11 mouse cellular contexts compared by ENCODE assay signal in the genomic region with DNA sequence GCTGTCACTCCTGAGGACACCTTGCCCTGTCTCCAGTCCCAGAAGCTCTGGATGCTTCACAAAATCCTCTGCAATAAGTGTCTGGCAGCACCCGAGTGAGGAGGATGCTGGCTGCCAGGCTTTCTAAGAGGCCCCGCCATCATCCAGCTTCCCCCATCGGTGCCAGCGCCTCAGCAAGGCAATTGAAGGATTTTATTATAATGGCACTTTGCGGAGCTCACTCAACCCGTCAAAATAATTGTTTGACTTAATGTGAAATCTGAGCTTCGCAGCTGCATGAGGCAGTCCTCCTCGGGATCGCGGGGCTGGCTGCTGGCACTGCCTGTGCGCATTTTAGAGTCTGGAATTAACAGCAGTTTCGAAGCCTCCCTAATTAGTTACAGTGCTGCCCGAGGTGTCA.
DNase-seq lines count a peak whose midpoint lies in the region; ATAC-seq and TF ChIP-seq lines count a peak whose summit lies in the region.
"Had no signal": no experiment of that assay in that cellular context is flagged by ENCODE, and none has a peak within 500 bp of the region (broad histone marks: within the 10 kb centered on the region; RNA-seq: fewer than 3 reads in every experiment).

No protein-coding gene starts in this region.

- no peak for TF ChIP-seq CTCF in brain, embryonic 14.5 days (IDR thresholded peaks at IDR 0.05; ENCODE audit: borderline replicate concordance, extremely low read depth, insufficient read depth, insufficient read length)

- no peak overlapping the region for H3K4me3 ChIP-seq in embryonic facial prominence, embryonic 14.5 days (ENCODE audit: low read depth, low read length)
- H3K4me3 ChIP-seq in hindbrain, embryonic 16.5 days (ENCODE audit: low read length), result peak overlapping the region; percentile 9; the same call in 1 of the 2 replicates

- no peak overlapping the region for H3K4me2 ChIP-seq in embryonic facial prominence, embryonic 14.5 days (ENCODE audit: low read depth, low read length)
- peak overlapping the region; percentile 47 for H3K4me2 ChIP-seq in hindbrain, embryonic 16.5 days (ENCODE audit: low read length)

- ATAC-seq in embryonic facial prominence, embryonic 14.5 days (ENCODE audit: low read depth), result no peak
- ATAC-seq in hindbrain, embryonic 16.5 days, result peak; percentile 54; the same call in 1 of the 2 replicates

- no peak overlapping the region for H3K27ac ChIP-seq in embryonic facial prominence, embryonic 14.5 days (replicated peaks; ENCODE audit: low read depth, low read length)
- no peak overlapping the region for H3K27ac ChIP-seq in hindbrain, embryonic 16.5 days (ENCODE audit: low read depth, low read length)

- 20% methylated on average over 13 of the region's 13 CpGs for WGBS in embryonic facial prominence, embryonic 14.5 days
- 20% methylated on average over 13 of the region's 13 CpGs for WGBS in hindbrain, embryonic 16.5 days

- H3K9ac ChIP-seq in embryonic facial prominence, embryonic 14.5 days (ENCODE audit: low read depth, low read length), result no peak overlapping the region
- H3K9ac ChIP-seq in hindbrain, embryonic 16.5 days (ENCODE audit: low read depth, low read length), result no peak overlapping the region

- H3K4me1 ChIP-seq in embryonic facial prominence, embryonic 14.5 days (ENCODE audit: control insufficient read depth, insufficient read depth, low read length), result no peaks in the 10 kb centered on the region
- H3K4me1 ChIP-seq in hindbrain, embryonic 16.5 days (ENCODE audit: control insufficient read depth, insufficient read depth, low read depth, low read length), result peaks cover 2% of the 10 kb centered on the region; the same call in 1 of the 2 replicates

- no peaks in the 10 kb centered on the region for H3K9me3 ChIP-seq in embryonic facial prominence, embryonic 14.5 days (ENCODE audit: control insufficient read depth, low read length)
- H3K9me3 ChIP-seq in hindbrain, embryonic 16.5 days (ENCODE audit: control insufficient read depth, low read length), result no peaks in the 10 kb centered on the region

- no peaks in the 10 kb centered on the region for H3K27me3 ChIP-seq in embryonic facial prominence, embryonic 14.5 days (replicated peaks; ENCODE audit: control insufficient read depth, insufficient read depth, low read length)
- no peaks in the 10 kb centered on the region for H3K27me3 ChIP-seq in hindbrain, embryonic 16.5 days (replicated peaks; ENCODE audit: control insufficient read depth, insufficient read depth, low read length)

- TF ChIP-seq POLR2A in brain, embryonic 14.5 days (IDR thresholded peaks at IDR 0.05; ENCODE audit: borderline replicate concordance, extremely low read depth, insufficient read depth, insufficient read length, poor library complexity, severe bottlenecking), result no peak

- H3K36me3 ChIP-seq in embryonic facial prominence, embryonic 14.5 days (ENCODE audit: control insufficient read depth, insufficient read depth, low read length), result no peaks in the 10 kb centered on the region
- H3K36me3 ChIP-seq in hindbrain, embryonic 16.5 days (ENCODE audit: control insufficient read depth, insufficient read depth, low read length), result no peaks in the 10 kb centered on the region

- DNase-seq in brain, embryonic 14.5 days (ENCODE audit: low read depth), result peak; percentile 94
- DNase-seq in embryonic facial prominence, embryonic 14.5 days (ENCODE audit: low spot score), result peak; percentile 60
- peak; percentile 23 for DNase-seq in mesoderm, embryonic 11.5 days (ENCODE audit: low read depth, low spot score)
- DNase-seq in kidney, postnatal 10 days, result no peak
- no peak for DNase-seq in adipocyte (ENCODE audit: low spot score)
- DNase-seq in kidney, postnatal 36 days, result no peak
- DNase-seq in c-Kit-positive CD71-positive TER-119-positive erythroid progenitor cells, embryonic 14.5 days (ENCODE audit: low spot score), result no peak
- DNase-seq: gastrocnemius, postnatal 25 days; kidney, adult 2 months; lung, adult 18-20 months had no signal

Comparison
In these comparisons a context has a peak if more than half of its experiments do, and no peak if none do; other contexts are left out.
1. DNase-seq: peak in brain, embryonic 14.5 days (single experiment), embryonic facial prominence, embryonic 14.5 days (single experiment) and mesoderm, embryonic 11.5 days (single experiment); none in kidney, postnatal 10 days (single experiment), adipocyte (single experiment), kidney, postnatal 36 days (0 of 2) and c-Kit-positive CD71-positive TER-119-positive erythroid progenitor cells, embryonic 14.5 days (single experiment).